Mouse (Mus musculus) embryonic facial prominence, embryonic 12.5 days (tissue): ENCODE measurements at regions not wholly inside any gene's neighbourhood (a gene's known extent, or its start where the extent isn't known, plus 50 kb on each side); places are given as distances from the start of the nearest gene placed in this dataset.

Experiments
- ATAC-seq: fragments of 200-750 bp; cut with Nextera tagmentation; 2 replicates; pipeline ENCODE4 v1.8.0; 2017; ENCODE audit not compliant: insufficient number of reproducible peaks, insufficient read depth, low FRiP score, low TSS enrichment
- H3K27ac ChIP-seq: fragments of 300-500 bp; sonication (generic); 2 replicates; pipeline ENCODE4 v1.5.1; 2016; ENCODE audit warnings: mild to moderate bottlenecking
- H3K27me3 ChIP-seq: fragments of 300-500 bp; sonication (generic); 2 replicates; pipeline ENCODE4 v1.6.1; 2016; ENCODE audit warnings: mild to moderate bottlenecking, moderate library complexity
- H3K36me3 ChIP-seq: fragments of 300-500 bp; sonication (generic); 2 replicates; pipeline ENCODE4 v1.6.1; 2016; ENCODE audit warnings: mild to moderate bottlenecking
- H3K4me1 ChIP-seq: fragments of 300-500 bp; sonication (generic); 2 replicates; pipeline ENCODE4 v1.6.1; 2016
- H3K4me2 ChIP-seq: fragments of 300-500 bp; sonication (generic); replicated peaks from 2 replicates; pipeline ENCODE4 v1.6.1; 2016; ENCODE audit warnings: mild to moderate bottlenecking, moderate library complexity
- H3K4me3 ChIP-seq: fragments of 300-500 bp; sonication (generic); 2 replicates; pipeline ENCODE4 v1.5.1; 2016; ENCODE audit warnings: mild to moderate bottlenecking
- H3K9ac ChIP-seq: fragments of 300-500 bp; sonication (generic); 2 replicates; pipeline ENCODE4 v1.6.1; 2016; ENCODE audit warnings: mild to moderate bottlenecking, moderate library complexity
- H3K9me3 ChIP-seq: fragments of 300-500 bp; sonication (generic); 2 replicates; pipeline ENCODE4 v1.6.1; 2016; ENCODE audit warnings: mild to moderate bottlenecking, moderate library complexity
- WGBS: fragments of 180-500 bp; shearing (Covaris S2); methylation state at CpG from one replicate; pipeline ENCODE4 v1.1.7; 2016; 5-methylcytosine and 5-hydroxymethylcytosine counted together

DNA sequence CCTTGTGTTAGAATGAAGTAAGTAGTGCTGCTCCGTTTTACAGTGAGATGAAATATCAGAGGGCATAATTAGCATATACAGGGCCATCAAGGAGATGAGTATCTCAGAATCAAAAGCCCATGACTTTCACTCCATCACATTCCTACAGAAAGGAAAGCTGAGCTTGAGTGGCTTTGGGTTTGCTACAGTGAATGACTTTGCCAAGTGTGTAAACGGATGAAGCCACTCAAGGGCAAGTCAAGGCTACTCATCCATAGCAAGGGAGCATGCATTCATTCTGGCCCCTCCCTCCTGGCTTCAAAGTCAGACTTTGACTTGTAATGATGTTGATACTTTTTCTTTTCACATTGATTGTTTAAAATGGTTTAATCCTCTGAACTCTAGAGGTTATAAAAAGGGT is 246.2 kb upstream of the Tenm4 start:
- Histone ChIP-seq H3K4me2 (no peak overlapping the region), H3K36me3 (no peaks in the 10 kb centered on the region), H3K4me3 (no peak overlapping the region), H3K27ac (no peak overlapping the region), H3K9ac (no peak overlapping the region), H3K27me3 (no peaks in the 10 kb centered on the region), H3K4me1 (no peaks in the 10 kb centered on the region), H3K9me3 (no peaks in the 10 kb centered on the region)
- WGBS, result 71% methylated on average over 2 of the region's 2 CpGs
- ATAC-seq, result no peak

GRCm38 (mm10) chr7:95926119-95927039 is 244.7 kb upstream of the Tenm4 start:
- ATAC-seq, result no peak
- no peak overlapping the region for H3K4me3 ChIP-seq
- H3K4me1 ChIP-seq, result no peaks in the 10 kb centered on the region
- H3K9ac ChIP-seq, result no peak overlapping the region
- no peaks in the 10 kb centered on the region for H3K9me3 ChIP-seq
- no peak overlapping the region for H3K4me2 ChIP-seq
- no peak overlapping the region for H3K27ac ChIP-seq
- no peaks in the 10 kb centered on the region for H3K36me3 ChIP-seq
- no peaks in the 10 kb centered on the region for H3K27me3 ChIP-seq
- WGBS, result 65% methylated on average over 6 of the region's 6 CpGs

DNA sequence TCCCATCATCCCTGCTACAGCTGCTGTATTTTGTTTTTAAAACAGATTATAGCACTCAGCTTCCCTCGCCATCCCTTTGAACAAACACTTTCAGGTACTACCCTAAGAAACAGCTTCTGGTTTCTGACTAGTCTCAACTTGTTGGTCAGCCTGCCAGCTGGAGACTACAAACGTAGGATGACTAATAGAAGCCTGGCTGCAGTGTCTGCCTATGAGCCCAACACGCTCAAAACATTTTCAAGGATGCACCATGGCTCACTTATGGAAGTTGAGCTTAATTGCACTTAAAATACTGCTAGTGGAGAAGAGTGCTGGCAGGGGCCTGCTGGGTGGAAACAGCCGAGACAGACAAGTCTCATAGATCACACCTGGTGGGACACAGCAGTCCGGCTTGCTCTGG is 234.4 kb upstream of the Tenm4 start:
- Histone ChIP-seq H3K9me3 (no peaks in the 10 kb centered on the region), H3K4me1 (no peaks in the 10 kb centered on the region), H3K4me3 (no peak overlapping the region), H3K4me2 (no peak overlapping the region), H3K27me3 (no peaks in the 10 kb centered on the region), H3K9ac (no peak overlapping the region), H3K27ac (no peak overlapping the region), H3K36me3 (no peaks in the 10 kb centered on the region)
- no peak for ATAC-seq
- WGBS, result 74% methylated on average over 5 of the region's 5 CpGs

GRCm38 (mm10) chr7:95943420-95943819 is 227.6 kb upstream of the Tenm4 start:
- H3K9me3 ChIP-seq, result no peaks in the 10 kb centered on the region
- 84% methylated on average over 6 of the region's 6 CpGs for WGBS
- H3K9ac ChIP-seq, result no peak overlapping the region
- no peak overlapping the region for H3K4me2 ChIP-seq
- no peaks in the 10 kb centered on the region for H3K27me3 ChIP-seq
- no peaks in the 10 kb centered on the region for H3K36me3 ChIP-seq
- no peak overlapping the region for H3K4me3 ChIP-seq
- no peak for ATAC-seq
- H3K4me1 ChIP-seq, result no peaks in the 10 kb centered on the region
- H3K27ac ChIP-seq, result no peak overlapping the region

- Histone ChIP-seq H3K9me3 (no peaks in the 10 kb centered on the region), H3K4me1 (no peaks in the 10 kb centered on the region), H3K4me2 (no peak overlapping the region), H3K4me3 (no peak overlapping the region), H3K27me3 (no peaks in the 10 kb centered on the region), H3K27ac (no peak overlapping the region), H3K9ac (no peak overlapping the region), H3K36me3 (no peaks in the 10 kb centered on the region)
- ATAC-seq, result no peak
- 89% methylated on average over 2 of the region's 2 CpGs for WGBS
Measured at GRCm38 (mm10) chr7:95952395-95952794, 218.7 kb upstream of the Tenm4 start.

- 95% methylated on average over 2 of the region's 2 CpGs for WGBS
- no peak for ATAC-seq
Measured at GRCm38 (mm10) chr7:95954511-95954910, 216.5 kb upstream of the Tenm4 start.

DNA sequence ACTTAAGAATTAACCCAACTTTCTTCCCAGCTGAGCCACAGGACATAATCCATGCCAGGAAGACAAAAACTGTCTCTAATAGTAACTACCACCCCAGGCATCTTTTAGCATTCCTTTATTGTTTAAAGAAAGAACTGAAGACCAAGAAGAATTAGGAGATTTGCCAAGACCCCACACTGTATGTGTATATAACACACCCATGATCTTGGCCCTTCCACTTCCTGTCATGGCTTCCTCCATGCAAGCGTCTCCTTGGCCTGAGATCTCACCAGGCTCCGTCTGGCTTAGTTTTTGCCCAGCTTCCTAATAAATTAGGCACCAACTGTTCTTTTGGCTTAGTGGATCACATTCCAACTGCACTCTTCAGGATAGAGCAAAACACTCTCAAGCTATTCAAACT is 215.9 kb upstream of the Tenm4 start:
- Histone ChIP-seq H3K27me3 (no peaks in the 10 kb centered on the region), H3K9ac (no peak overlapping the region), H3K4me1 (no peaks in the 10 kb centered on the region), H3K9me3 (no peaks in the 10 kb centered on the region), H3K27ac (no peak overlapping the region), H3K4me3 (no peak overlapping the region), H3K4me2 (no peak overlapping the region), H3K36me3 (no peaks in the 10 kb centered on the region)
- 76% methylated on average over 2 of the region's 2 CpGs for WGBS
- no peak for ATAC-seq

More at GRCm38 (mm10) chr7:95954511-95954910, 216.5 kb upstream of the Tenm4 start:
- H3K27me3 ChIP-seq, result no peaks in the 10 kb centered on the region
- H3K4me2 ChIP-seq, result no peak overlapping the region
- H3K36me3 ChIP-seq, result no peaks in the 10 kb centered on the region
- no peaks in the 10 kb centered on the region for H3K4me1 ChIP-seq
- H3K9me3 ChIP-seq, result no peaks in the 10 kb centered on the region
- H3K4me3 ChIP-seq, result no peak overlapping the region
- no peak overlapping the region for H3K27ac ChIP-seq
- H3K9ac ChIP-seq, result no peak overlapping the region

DNA sequence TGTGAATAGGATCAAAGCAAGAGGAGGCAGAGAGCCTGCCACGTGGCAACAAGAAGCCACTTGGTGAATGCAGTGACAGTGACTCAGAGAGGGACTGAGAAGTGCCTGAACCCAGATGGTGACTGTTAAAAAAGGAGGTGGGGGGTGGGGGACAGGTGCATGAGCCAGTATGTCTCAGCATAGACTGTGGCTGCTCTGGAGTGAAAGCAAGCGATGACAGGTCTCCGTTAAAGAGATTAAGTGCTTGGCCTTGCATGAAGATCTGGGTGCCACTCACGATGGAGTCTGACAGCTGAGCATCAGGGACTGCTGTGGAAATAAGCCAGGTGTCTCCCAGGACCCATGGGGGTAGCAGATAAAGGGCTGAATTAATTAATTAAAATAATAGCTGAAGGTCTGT is 212.0 kb upstream of the Tenm4 start:
- 72% methylated on average over 4 of the region's 4 CpGs for WGBS

DNA sequence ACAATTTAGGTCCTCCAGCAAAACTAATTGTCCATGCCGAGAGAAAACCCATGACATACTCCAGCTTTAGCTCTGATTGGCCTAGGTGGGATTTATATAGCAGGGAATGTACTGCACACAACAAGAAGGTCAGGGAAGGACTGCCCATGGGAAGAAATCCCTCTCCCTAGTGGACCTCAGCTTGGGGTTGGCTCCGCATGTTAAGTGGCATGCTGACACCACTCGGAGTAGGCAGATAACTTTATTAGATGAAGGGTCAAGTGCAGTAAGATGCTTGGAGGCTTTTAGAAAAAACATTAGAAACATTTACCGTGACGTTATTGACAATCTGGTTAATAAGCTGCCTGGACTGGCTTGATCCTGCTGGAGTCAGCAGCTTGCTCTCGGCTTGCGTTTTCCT is 199.2 kb upstream of the Tenm4 start:
- Histone ChIP-seq H3K36me3 (no peaks in the 10 kb centered on the region), H3K9ac (no peak overlapping the region), H3K4me2 (no peak overlapping the region), H3K27ac (no peak overlapping the region), H3K9me3 (no peaks in the 10 kb centered on the region), H3K27me3 (no peaks in the 10 kb centered on the region), H3K4me1 (no peaks in the 10 kb centered on the region), H3K4me3 (no peak overlapping the region)
- ATAC-seq, result no peak
- 80% methylated on average over 7 of the region's 7 CpGs for WGBS

More for the DNA sequence above, 212.0 kb upstream of the Tenm4 start:
- no peak overlapping the region for H3K4me3 ChIP-seq
- H3K9ac ChIP-seq, result no peak overlapping the region
- no peaks in the 10 kb centered on the region for H3K9me3 ChIP-seq
- H3K4me1 ChIP-seq, result no peaks in the 10 kb centered on the region
- no peaks in the 10 kb centered on the region for H3K36me3 ChIP-seq
- no peak overlapping the region for H3K27ac ChIP-seq
- no peaks in the 10 kb centered on the region for H3K27me3 ChIP-seq
- no peak overlapping the region for H3K4me2 ChIP-seq
- no peak for ATAC-seq

DNA sequence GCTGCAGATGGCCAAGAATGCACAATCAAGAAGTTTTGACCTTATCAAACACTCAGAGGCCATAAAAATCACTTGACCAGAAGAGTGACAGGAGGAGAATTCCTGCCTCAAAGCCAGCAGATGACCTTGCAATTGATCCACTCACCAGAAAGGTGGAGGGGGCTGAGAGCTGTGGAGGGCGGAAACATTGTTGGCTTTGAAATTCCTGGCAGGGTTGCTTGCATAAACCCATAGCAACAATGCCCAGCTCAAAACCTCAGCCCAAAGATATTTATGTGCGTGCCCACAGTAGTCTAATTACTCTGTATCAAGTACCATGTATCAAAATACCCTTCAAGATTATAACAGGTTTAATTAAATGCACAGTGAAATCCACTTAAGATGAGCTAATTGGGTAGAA is 197.0 kb upstream of the Tenm4 start:
- ATAC-seq, result no peak
- WGBS, result 79% methylated on average over 2 of the region's 2 CpGs

DNA sequence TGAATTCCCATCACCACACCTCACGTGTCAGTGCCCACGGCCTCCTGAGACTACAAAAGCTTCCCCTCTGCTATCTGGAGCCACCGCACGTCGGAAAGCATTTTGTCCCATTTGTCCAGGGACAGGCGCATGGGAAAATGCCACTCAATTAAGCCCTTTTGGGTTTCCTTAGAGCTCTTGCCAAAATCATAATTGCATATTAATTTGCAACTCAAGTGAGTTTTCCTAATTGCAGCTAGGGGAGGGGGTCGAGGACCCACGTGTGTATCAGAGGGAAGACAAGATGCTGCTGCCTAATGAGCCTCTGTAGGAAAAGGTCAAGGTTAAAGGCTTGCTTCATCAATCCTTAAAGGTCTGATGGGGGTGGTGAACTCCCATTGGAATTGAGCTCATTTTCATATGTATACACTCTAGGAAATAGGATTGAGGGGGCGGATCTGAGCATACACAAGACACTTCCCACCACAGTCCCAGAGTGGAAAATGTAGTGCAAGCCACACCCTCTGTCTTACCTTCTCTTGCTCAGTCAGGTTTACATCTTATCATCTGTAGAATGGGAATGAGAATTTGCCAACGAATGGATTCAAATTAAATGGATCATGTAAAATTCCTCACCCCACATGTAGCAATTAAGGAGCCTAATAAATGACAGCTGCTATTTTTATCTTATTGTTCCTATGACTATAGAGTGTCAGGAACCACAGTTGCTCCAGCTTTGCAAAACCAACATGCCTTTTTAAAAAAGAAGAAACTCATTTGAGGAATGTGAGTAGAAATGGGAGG is 179.6 kb upstream of the Tenm4 start:
- peak; percentile 60; the same call in 1 of the 2 replicates for ATAC-seq
- no peaks in the 10 kb centered on the region for H3K36me3 ChIP-seq
- H3K4me2 ChIP-seq, result no peak overlapping the region
- H3K27me3 ChIP-seq, result no peaks in the 10 kb centered on the region
- no peak overlapping the region for H3K9ac ChIP-seq
- WGBS, result 66% methylated on average over 10 of the region's 10 CpGs
- no peak overlapping the region for H3K27ac ChIP-seq
- H3K9me3 ChIP-seq, result no peaks in the 10 kb centered on the region
- no peaks in the 10 kb centered on the region for H3K4me1 ChIP-seq
- no peak overlapping the region for H3K4me3 ChIP-seq

More for the DNA sequence above, 197.0 kb upstream of the Tenm4 start:
- H3K4me1 ChIP-seq, result no peaks in the 10 kb centered on the region
- H3K27me3 ChIP-seq, result no peaks in the 10 kb centered on the region
- no peak overlapping the region for H3K4me2 ChIP-seq
- H3K9ac ChIP-seq, result no peak overlapping the region
- no peak overlapping the region for H3K4me3 ChIP-seq
- no peaks in the 10 kb centered on the region for H3K9me3 ChIP-seq
- no peak overlapping the region for H3K27ac ChIP-seq
- H3K36me3 ChIP-seq, result no peaks in the 10 kb centered on the region

GRCm38 (mm10) chr7:95992033-95992516 is 179.0 kb upstream of the Tenm4 start:
- H3K4me1 ChIP-seq, result no peaks in the 10 kb centered on the region
- no peak for ATAC-seq
- no peak overlapping the region for H3K27ac ChIP-seq
- H3K27me3 ChIP-seq, result no peaks in the 10 kb centered on the region
- H3K4me2 ChIP-seq, result no peak overlapping the region
- H3K9me3 ChIP-seq, result no peaks in the 10 kb centered on the region
- no peaks in the 10 kb centered on the region for H3K36me3 ChIP-seq
- WGBS, result 85% methylated on average over 3 of the region's 3 CpGs
- no peak overlapping the region for H3K9ac ChIP-seq
- H3K4me3 ChIP-seq, result no peak overlapping the region
